Mouse (Mus musculus): ENCODE data around the gene Golt1a. TPM values are rescaled to one million over a fixed set of nuclear protein-coding genes. Genes with fewer than 3 reads are reported as not detected.
"Not testable (repeated sequence)": the region's sequence is repeated elsewhere in the genome, so short reads cannot be mapped to it uniquely, and the experiment has no call there.

Golt1a gene
- polyA plus RNA-seq, 1 experiment from 2014 or later: 12.8 TPM

DNA sequence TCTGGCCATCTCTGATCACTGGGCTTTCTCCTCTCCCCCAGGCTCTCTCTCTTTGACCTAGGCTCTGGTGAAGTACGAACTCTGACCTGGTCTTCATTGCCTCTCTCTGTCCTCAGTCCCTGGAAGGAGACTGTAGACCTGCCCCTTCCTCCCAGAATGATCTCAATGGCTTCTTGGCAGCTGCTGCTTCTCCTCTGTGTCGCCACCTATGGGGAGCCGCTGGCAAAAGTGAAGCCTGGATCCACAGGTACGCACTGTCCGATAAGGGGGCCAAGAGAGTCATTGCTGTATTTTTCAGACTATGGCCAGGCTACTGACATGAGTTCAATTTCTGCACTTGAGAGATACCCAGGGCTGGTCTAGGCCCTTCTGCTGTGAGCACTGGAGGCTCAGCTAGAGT, 17.5 kb downstream of the Golt1a start:
- Histone ChIP-seq H3K9ac (ENCODE audit: low read length) (no peak overlapping the region), H3K4me1 (replicated peaks; ENCODE audit: control insufficient read depth, insufficient read depth, low read length) (peaks cover 10% of the 10 kb centered on the region; the same call in 1 of the 2 replicates), H3K27ac (ENCODE audit: low read depth) (no peak overlapping the region), H3K4me2 (ENCODE audit: low read length) (no peak overlapping the region), H3K4me3 (ENCODE audit: low read depth, low read length) (no peak overlapping the region), H3K36me3 (ENCODE audit: control insufficient read depth, insufficient read depth, low read length) (no peaks in the 10 kb centered on the region), H3K27me3 (replicated peaks; ENCODE audit: control insufficient read depth, insufficient read depth, low read length) (peaks cover 8% of the 10 kb centered on the region; the same call in 1 of the 2 replicates), H3K9me3 (ENCODE audit: control insufficient read depth, low read length) (no peaks in the 10 kb centered on the region)
- 60% methylated on average over 5 of the region's 5 CpGs for WGBS
- DNase-seq (ENCODE audit: low spot score) (no peak), ATAC-seq (replicated peaks; ENCODE audit: low FRiP score, low TSS enrichment, low read depth) (no peak)

DNA sequence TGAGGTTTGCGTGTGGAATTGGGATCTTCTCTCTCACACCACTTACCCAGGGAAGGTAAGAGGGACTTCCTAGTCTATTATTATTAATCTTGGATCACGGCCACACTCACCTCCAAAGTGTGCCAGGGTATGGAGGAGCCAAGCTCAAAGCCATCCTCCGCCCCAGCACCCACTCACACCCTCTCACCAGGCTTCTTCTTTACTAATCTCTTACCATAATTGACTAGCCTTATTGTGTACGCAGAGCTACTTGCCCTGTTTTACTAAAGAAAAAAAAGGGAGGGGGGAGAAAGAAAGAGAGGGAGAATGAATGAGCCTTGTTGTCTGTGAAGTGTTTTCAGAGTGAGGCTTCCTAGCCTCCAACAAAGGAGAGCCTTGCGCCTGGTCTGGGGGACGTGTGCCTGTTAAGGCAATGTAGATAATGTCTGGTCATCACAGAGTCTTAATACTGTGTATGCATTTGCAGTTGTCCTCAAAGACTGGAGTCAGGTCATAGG, 18.7 kb downstream of the Golt1a start:
- H3K4me1 ChIP-seq (replicated peaks; ENCODE audit: control insufficient read depth, insufficient read depth, low read length): peaks cover 10% of the 10 kb centered on the region; the same call in 1 of the 2 replicates
- no peak overlapping the region for H3K4me2 ChIP-seq (ENCODE audit: low read length)
- no peak overlapping the region for H3K27ac ChIP-seq (ENCODE audit: low read depth)
- H3K4me3 ChIP-seq (ENCODE audit: low read depth, low read length): no peak overlapping the region
- DNase-seq (ENCODE audit: low spot score) (no peak), ATAC-seq (replicated peaks; ENCODE audit: low FRiP score, low TSS enrichment, low read depth) (no peak)
- no peaks in the 10 kb centered on the region for H3K9me3 ChIP-seq (ENCODE audit: control insufficient read depth, low read length)
- H3K27me3 ChIP-seq (replicated peaks; ENCODE audit: control insufficient read depth, insufficient read depth, low read length): peaks cover 8% of the 10 kb centered on the region; the same call in 1 of the 2 replicates
- WGBS: 77% methylated on average over 6 of the region's 6 CpGs
- no peak overlapping the region for H3K9ac ChIP-seq (ENCODE audit: low read length)
- H3K36me3 ChIP-seq (ENCODE audit: control insufficient read depth, insufficient read depth, low read length): no peaks in the 10 kb centered on the region

DNA sequence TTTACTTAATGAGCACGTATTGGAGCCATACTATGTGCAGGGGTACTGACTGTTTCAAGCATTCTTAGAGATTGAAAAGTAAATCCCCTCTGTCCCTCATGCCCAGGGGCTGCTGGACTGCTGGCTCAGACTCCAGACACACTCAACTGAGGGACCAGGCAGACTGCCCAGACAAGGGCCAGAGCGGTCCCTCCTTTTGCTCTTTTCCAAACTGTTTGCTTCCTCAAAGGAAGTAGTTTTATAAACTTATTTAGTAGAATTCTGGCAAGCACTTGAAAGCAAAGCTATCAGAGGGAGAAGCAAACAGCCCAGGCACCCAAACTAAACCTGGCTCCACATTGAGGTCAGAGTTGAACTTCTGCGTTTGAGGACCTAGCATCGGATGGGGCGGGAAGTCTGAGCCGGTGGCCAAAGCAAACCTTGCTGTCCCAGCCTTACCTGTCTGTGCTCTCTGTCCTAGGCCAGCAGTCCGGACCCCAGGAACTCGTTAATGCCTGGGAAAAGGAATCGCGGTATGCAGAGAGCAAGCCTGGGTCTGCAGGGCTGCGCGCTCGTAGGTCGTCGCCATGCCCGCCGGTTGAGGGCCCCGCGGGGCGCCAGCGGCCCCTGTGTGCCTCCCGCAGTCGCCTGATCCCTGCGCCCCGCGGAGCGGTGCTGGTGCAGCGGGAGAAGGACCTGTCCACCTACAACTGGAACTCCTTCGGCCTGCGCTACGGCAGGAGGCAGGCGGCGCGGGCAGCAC, 19.5 kb downstream of the Golt1a start:
- H3K4me3 ChIP-seq (ENCODE audit: low read depth, low read length): peak overlapping the region; percentile 22
- no peak overlapping the region for H3K27ac ChIP-seq (ENCODE audit: low read depth)
- WGBS: 7% methylated on average over 34 of the region's 34 CpGs
- H3K27me3 ChIP-seq (replicated peaks; ENCODE audit: control insufficient read depth, insufficient read depth, low read length): peaks cover 8% of the 10 kb centered on the region; the same call in 1 of the 2 replicates
- H3K4me2 ChIP-seq (ENCODE audit: low read length): peak overlapping the region; percentile 58
- peaks cover 10% of the 10 kb centered on the region; the same call in 1 of the 2 replicates for H3K4me1 ChIP-seq (replicated peaks; ENCODE audit: control insufficient read depth, insufficient read depth, low read length)
- H3K36me3 ChIP-seq (ENCODE audit: control insufficient read depth, insufficient read depth, low read length): no peaks in the 10 kb centered on the region
- H3K9me3 ChIP-seq (ENCODE audit: control insufficient read depth, low read length): no peaks in the 10 kb centered on the region
- H3K9ac ChIP-seq (ENCODE audit: low read length): peak overlapping the region; percentile 17; the same call in 1 of the 2 replicates
- peak; percentile 55; the same call in 1 of the 2 replicates for ATAC-seq (replicated peaks; ENCODE audit: low FRiP score, low TSS enrichment, low read depth)
- DNase-seq (ENCODE audit: low spot score): peak; percentile 69

DNA sequence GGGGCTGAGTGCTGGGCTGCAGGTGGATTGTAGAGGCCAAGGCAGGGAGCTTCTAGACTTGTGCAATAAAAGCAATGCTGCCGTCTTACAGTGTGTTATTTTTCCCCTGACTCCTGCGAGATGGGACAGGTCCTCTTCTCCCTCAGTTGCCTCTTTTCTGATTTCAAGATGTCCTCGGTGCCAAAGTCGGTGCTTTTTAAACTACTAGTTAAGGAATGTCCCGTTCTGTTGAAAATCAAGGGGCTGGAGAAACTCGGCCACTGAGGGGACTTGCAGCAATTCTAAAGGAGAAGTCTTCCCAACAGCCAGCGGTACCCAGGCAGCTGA, 20.0 kb downstream of the Golt1a start:
- Histone ChIP-seq H3K4me1 (replicated peaks; ENCODE audit: control insufficient read depth, insufficient read depth, low read length) (peaks cover 10% of the 10 kb centered on the region; the same call in 1 of the 2 replicates), H3K4me2 (ENCODE audit: low read length) (peak overlapping the region; percentile 58), H3K4me3 (ENCODE audit: low read depth, low read length) (peak overlapping the region; percentile 22), H3K9ac (ENCODE audit: low read length) (0 out of 2 replicates have a peak overlapping the region, but pooled peaks have one; percentile 17), H3K27me3 (replicated peaks; ENCODE audit: control insufficient read depth, insufficient read depth, low read length) (peaks cover 8% of the 10 kb centered on the region; the same call in 1 of the 2 replicates), H3K9me3 (ENCODE audit: control insufficient read depth, low read length) (no peaks in the 10 kb centered on the region), H3K27ac (ENCODE audit: low read depth) (no peak overlapping the region), H3K36me3 (ENCODE audit: control insufficient read depth, insufficient read depth, low read length) (no peaks in the 10 kb centered on the region)
- WGBS: 24% methylated on average over 7 of the region's 7 CpGs
- no peak for ATAC-seq (replicated peaks; ENCODE audit: low FRiP score, low TSS enrichment, low read depth)
- DNase-seq (ENCODE audit: low spot score): no peak

DNA sequence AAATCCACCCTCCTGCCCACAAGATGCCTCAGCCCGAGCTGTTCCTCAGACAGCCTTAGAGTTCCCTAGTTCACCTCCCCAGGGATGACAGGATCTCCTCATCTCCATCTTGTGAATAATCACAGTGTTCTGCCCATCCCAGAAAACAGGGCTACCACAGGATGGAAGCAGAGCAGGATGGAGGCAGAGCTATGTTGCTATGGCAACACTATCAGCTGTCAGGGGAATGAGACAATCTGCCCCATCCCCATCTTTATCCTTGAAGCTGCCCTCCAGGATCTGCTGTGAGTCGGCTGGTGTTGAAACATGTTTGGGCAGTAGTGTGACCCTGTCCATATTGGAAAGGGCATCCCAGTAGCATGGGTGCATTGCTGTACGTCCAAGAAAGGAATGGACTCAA, 21.5 kb downstream of the Golt1a start:
- Histone ChIP-seq H3K4me1 (replicated peaks; ENCODE audit: control insufficient read depth, insufficient read depth, low read length) (peaks cover 10% of the 10 kb centered on the region; the same call in 1 of the 2 replicates), H3K4me2 (ENCODE audit: low read length) (no peak overlapping the region), H3K9ac (ENCODE audit: low read length) (no peak overlapping the region), H3K9me3 (ENCODE audit: control insufficient read depth, low read length) (no peaks in the 10 kb centered on the region), H3K27ac (ENCODE audit: low read depth) (no peak overlapping the region), H3K4me3 (ENCODE audit: low read depth, low read length) (no peak overlapping the region), H3K36me3 (ENCODE audit: control insufficient read depth, insufficient read depth, low read length) (no peaks in the 10 kb centered on the region), H3K27me3 (replicated peaks; ENCODE audit: control insufficient read depth, insufficient read depth, low read length) (peaks cover 8% of the 10 kb centered on the region; the same call in 1 of the 2 replicates)
- 69% methylated on average over 3 of the region's 3 CpGs for whole genome bisulfite sequencing
- ATAC-seq (replicated peaks; ENCODE audit: low FRiP score, low TSS enrichment, low read depth) (no peak), DNase-seq (ENCODE audit: low spot score) (no peak)

DNA sequence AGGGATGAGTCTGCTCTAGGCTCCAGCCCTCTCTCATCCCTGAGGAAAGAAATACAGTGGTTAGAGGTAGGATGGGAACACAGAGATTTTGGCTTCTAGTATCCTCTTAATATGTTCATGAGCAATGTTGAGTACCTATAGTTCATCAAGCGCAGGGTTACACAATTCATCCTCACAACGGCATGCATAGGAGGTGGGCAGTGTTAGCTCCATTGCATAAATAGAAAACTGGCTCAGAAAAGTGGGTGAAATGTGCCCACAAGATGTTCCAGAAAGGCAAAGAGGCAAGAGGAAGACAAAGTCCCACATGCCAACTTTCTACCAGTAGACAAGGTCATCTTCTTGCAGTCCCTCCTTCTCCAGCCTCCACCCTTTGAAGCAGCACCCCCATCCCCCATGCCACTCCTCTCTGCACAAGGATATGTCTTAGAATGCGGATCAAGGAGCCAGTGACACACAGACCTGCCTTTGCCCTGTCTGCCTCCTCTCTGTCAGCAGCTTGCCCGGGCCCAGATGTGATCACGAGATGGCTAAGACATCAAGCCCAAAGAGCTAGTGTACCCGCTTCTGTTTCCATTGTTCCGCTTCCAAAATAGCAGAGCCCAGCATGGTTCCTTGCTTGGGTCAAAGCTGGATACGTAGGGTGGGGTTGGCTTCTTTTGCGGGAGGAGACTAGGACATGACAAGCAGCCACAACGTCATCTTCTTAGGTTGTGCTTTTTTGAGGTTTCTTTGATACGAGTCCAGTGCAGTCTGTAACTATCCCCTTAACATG, 23.2 kb downstream of the Golt1a start:
- 91% methylated on average over 11 of the region's 11 CpGs for WGBS
- peaks cover 7% of the 10 kb centered on the region; the same call in 1 of the 2 replicates for H3K27me3 ChIP-seq (replicated peaks; ENCODE audit: control insufficient read depth, insufficient read depth, low read length)
- ATAC-seq (replicated peaks; ENCODE audit: low FRiP score, low TSS enrichment, low read depth) (no peak), DNase-seq (ENCODE audit: low spot score) (no peak)
- no peak overlapping the region for H3K4me2 ChIP-seq (ENCODE audit: low read length)
- no peaks in the 10 kb centered on the region for H3K9me3 ChIP-seq (ENCODE audit: control insufficient read depth, low read length)
- H3K4me1 ChIP-seq (replicated peaks; ENCODE audit: control insufficient read depth, insufficient read depth, low read length): peaks cover 10% of the 10 kb centered on the region; the same call in 1 of the 2 replicates
- no peak overlapping the region for H3K27ac ChIP-seq (ENCODE audit: low read depth)
- no peak overlapping the region for H3K9ac ChIP-seq (ENCODE audit: low read length)
- no peaks in the 10 kb centered on the region for H3K36me3 ChIP-seq (ENCODE audit: control insufficient read depth, insufficient read depth, low read length)
- H3K4me3 ChIP-seq (ENCODE audit: low read depth, low read length): no peak overlapping the region

DNA sequence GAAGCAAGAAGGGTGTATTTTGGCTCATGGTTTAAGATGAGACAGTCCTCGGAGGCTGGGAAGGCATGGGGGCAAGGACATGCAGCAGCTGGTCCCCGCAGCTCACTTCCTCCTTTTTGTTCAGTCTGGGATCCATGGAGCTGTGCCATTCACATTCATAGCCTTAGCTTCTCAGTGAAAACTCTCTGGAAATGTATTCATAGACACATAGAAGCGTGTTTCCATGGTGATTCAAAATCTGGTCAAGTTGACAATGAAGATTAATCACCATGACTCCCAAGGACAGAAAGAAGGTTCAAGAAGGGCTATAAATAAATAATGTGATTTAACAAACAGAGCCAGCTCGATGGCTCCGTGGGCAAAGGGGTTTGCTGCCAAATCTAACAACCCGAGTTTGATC, 24.3 kb downstream of the Golt1a start:
- no peaks in the 10 kb centered on the region for H3K36me3 ChIP-seq (ENCODE audit: control insufficient read depth, insufficient read depth, low read length)
- peaks cover 7% of the 10 kb centered on the region; the same call in 1 of the 2 replicates for H3K4me1 ChIP-seq (replicated peaks; ENCODE audit: control insufficient read depth, insufficient read depth, low read length)
- no peaks in the 10 kb centered on the region for H3K9me3 ChIP-seq (ENCODE audit: control insufficient read depth, low read length)
- H3K9ac ChIP-seq (ENCODE audit: low read length): no peak overlapping the region
- H3K4me2 ChIP-seq (ENCODE audit: low read length): no peak overlapping the region
- DNase-seq (ENCODE audit: low spot score): no peak
- peaks cover 5% of the 10 kb centered on the region; the same call in 1 of the 2 replicates for H3K27me3 ChIP-seq (replicated peaks; ENCODE audit: control insufficient read depth, insufficient read depth, low read length)
- H3K4me3 ChIP-seq (ENCODE audit: low read depth, low read length): no peak overlapping the region
- no peak overlapping the region for H3K27ac ChIP-seq (ENCODE audit: low read depth)
- no peak for ATAC-seq (replicated peaks; ENCODE audit: low FRiP score, low TSS enrichment, low read depth)
- WGBS: 83% methylated on average over 6 of the region's 6 CpGs

DNA sequence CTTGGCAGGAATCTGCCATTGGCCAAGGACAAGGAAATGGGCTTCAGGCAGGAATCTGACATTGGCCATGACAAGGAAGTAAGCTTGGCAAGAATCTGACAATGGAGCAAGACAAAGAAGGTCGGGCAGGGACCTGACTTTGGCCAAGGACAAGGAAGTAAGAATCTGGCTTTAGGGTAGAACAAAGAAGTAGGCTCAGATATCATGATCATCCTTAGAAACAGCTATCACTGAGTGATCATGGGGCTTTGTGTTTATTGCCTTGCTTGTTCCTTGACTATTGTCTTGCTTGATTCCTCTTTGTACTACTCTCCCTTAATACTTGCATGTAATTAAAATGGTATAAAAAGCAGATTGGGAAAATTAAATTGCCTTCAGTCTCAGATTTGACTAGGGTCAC, 30.8 kb downstream of the Golt1a start:
- not testable (repeated sequence) for H3K4me2 ChIP-seq (ENCODE audit: low read length); H3K27ac ChIP-seq (ENCODE audit: low read depth); H3K4me1 ChIP-seq (replicated peaks; ENCODE audit: control insufficient read depth, insufficient read depth, low read length); H3K9me3 ChIP-seq (ENCODE audit: control insufficient read depth, low read length); DNase-seq (ENCODE audit: low spot score); H3K9ac ChIP-seq (ENCODE audit: low read length); H3K27me3 ChIP-seq (replicated peaks; ENCODE audit: control insufficient read depth, insufficient read depth, low read length); H3K36me3 ChIP-seq (ENCODE audit: control insufficient read depth, insufficient read depth, low read length); H3K4me3 ChIP-seq (ENCODE audit: low read depth, low read length); ATAC-seq (replicated peaks; ENCODE audit: low FRiP score, low TSS enrichment, low read depth)
- 68% methylated on average over 1 of the region's 1 CpGs for WGBS
